Mouse (Mus musculus): ENCODE measurements around the gene Ap1g2.
A peak's percentile ranks its signal among the peaks of the same experiment; 100 is the strongest.

Gene Ap1g2

DNA sequence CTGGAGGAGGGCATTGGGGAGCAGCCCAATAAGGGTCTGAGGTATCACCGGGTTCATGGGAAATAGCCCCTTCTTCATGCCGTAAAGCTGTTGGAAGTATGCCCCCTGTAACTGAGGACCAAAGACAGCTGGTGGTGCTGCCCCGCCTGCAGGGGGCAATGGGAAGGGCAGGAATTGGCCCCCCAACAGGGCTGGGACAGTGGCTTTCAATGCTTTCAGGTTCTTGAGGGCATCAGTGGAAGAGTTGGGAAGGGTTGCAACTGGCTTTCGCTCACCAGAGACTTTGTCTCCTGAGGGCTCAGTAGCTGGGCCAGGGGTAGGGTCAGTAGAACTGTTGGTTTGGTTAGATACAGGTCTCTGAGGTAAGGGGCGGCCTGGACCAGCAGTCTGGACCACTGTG, 43.3 kb downstream of the Ap1g2 start:
- no peak for ATAC-seq (ENCODE audit: insufficient number of reproducible peaks, low FRiP score, low TSS enrichment)

- peak; percentile 40; the same call in 1 of the 2 replicates for ATAC-seq (ENCODE audit: insufficient number of reproducible peaks, low FRiP score, low TSS enrichment)
Observed at GRCm38 (mm10) chr14:55062626-55063025, 43.8 kb downstream of the Ap1g2 start.

DNA sequence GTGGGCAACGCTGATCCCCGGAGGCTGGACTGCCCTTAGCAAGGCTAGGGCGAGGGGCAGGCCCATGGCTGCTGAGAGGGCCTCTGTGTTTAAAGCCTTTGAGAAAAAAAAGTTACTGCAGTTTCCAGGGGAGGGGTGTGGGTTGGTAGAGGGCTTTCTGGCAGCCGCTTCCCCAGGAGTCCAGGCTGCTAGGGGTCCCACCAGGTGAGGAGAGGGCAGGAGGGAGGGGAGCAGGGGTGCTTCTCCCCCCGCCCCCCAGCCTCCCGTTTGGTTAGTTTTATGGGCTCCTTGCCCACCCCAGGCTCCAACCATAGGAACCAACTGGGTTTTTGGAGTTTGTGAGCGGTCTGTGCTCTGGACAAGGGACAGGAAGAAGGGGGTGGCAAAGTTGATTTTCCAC, 44.5 kb downstream of the Ap1g2 start:
- no peak for ATAC-seq (ENCODE audit: insufficient number of reproducible peaks, low FRiP score, low TSS enrichment)

- no peak for ATAC-seq (ENCODE audit: insufficient number of reproducible peaks, low FRiP score, low TSS enrichment)
Observed at GRCm38 (mm10) chr14:55059931-55060330, 46.5 kb downstream of the Ap1g2 start.

- no peak for ATAC-seq (ENCODE audit: insufficient number of reproducible peaks, low FRiP score, low TSS enrichment)
Observed at GRCm38 (mm10) chr14:55059009-55059408, 47.4 kb downstream of the Ap1g2 start.

- ATAC-seq (ENCODE audit: insufficient number of reproducible peaks, low FRiP score, low TSS enrichment) = peak; percentile 22; the same call in 1 of the 2 replicates
Observed at GRCm38 (mm10) chr14:55055167-55055834, 51.1 kb downstream of the Ap1g2 start.

DNA sequence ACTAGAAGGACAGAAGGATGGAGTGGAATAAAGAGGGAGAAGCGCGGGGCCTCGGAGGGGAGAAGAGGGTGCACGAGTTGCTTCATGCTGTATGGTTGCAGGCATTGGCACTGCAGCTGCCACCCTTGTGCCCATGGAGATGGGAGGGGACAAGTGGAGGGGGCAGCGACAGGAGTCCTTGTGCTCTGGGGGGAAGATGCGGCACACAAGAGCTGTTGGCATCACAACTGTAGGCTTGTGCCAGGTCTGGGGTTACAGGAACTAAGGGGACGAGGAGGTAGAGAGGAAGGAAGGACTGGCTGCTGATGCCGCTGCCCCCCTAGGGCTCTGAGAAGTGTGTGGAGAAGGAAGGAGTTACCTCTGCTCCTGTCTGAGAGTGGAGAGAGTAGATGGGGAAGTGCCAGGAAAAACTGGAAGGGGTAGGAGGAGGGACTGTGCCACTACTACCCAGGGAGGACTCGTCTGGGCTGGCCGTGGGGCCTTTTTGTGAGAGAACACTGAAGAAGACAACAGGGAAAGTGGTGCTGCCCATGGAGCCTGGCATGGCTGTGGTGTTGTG, 52.1 kb downstream of the Ap1g2 start:
- peak; percentile 31 for ATAC-seq (ENCODE audit: insufficient number of reproducible peaks, low FRiP score, low TSS enrichment)

- ATAC-seq (ENCODE audit: insufficient number of reproducible peaks, low FRiP score, low TSS enrichment) = peak; percentile 61
Observed at GRCm38 (mm10) chr14:55053708-55054190, 52.6 kb downstream of the Ap1g2 start.

DNA sequence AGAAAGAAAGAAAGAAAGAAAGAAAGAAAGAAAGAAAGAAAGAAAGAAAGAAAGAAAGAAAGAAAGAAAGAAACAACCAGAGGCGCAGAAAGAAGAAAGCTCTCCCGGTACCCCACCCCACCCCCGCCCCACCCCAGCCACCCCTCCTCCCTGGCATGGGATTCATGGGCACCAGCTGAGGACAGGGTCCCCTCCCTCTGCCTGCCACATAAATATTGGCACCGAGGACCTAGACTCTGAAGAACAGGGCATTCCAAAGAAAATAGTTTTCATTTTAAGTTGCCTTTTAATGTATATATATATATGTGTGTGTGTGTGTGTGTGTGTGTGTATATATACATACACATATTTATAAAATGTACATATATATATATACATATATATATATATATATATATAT, 53.3 kb downstream of the Ap1g2 start:
- no peak for ATAC-seq (ENCODE audit: insufficient number of reproducible peaks, low FRiP score, low TSS enrichment)

DNA sequence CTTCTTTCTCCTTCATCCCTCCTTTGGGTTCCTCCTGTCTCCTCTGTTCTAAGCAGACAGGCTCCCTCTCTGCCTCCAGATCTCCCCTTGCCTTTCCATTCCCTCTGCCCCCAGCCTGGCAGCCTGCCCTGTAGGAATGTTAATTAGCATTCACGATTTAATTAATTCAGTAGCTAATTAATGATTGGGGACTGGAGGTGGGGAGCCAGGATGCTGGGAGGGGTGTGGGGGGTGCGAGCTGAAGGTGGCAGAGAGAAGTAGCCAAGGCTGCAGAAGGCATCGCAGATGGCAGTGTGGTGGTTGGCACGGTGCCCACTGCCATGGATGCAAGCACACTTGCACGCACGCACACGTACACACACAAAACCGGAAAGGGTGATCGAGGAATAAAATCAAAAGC, 53.9 kb downstream of the Ap1g2 start:
- peak; percentile 33; the same call in 1 of the 2 replicates for ATAC-seq (ENCODE audit: insufficient number of reproducible peaks, low FRiP score, low TSS enrichment)
